Mouse (Mus musculus) cortical plate, adult 2 months (tissue): Measurements from ENCODE around the gene Ctbp2.

ENCODE experiments used
- CTCF ChIP-seq: fragments of 200-500 bp; IDR thresholded peaks from 2 replicates; pipeline ENCODE4 v1.5.1; 2011; ENCODE audit warnings: mild to moderate bottlenecking, control low read depth, low read length; ENCODE audit not compliant: insufficient read depth; ENCODE audit errors: extremely low read depth
- POLR2A ChIP-seq: fragments of 200-500 bp; IDR thresholded peaks from 2 replicates; pipeline ENCODE4 v1.6.1; 2011; ENCODE audit warnings: mild to moderate bottlenecking, low read length, control low read depth; ENCODE audit not compliant: insufficient read depth; ENCODE audit errors: extremely low read depth

DNA sequence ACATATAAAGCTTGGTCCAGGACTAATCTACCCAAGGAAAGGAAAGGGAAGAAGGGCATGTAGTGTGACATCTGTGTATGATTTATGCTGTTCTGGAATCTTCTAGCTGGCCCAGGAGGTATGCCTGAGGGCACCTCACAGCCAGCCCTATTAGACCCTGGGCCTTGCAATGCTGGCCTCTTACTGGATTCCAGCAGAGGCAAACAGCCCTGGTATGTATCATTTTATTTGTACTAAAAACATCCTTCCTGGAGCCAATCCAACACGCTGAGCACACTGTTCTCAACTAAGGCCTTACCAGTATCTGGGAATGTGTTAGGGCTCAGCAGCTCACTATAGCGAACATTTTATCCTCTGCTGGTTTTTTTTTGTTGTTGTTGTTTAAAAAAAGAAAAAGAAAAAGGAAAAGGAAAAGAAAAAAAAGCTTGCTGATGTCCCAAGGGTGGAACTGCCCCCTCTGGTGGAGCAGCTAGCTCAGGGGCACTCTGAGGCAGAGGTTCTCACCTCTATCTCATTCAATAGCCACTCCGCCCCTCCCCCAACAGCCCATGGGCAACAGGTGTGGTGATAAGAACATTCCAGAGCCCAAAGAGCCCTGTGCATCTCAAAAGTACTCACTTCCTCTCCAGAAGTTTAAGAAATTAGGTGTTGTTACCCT is 83.3 kb downstream of the Ctbp2 start:
- no peak for TF ChIP-seq CTCF
- no peak for TF ChIP-seq POLR2A
